Mouse (Mus musculus) T-helper 17 cell (primary cell): ENCODE data around the gene Pus1.

ENCODE experiments used
- in situ Hi-C, 2 experiments: fragments of 300-600 bp; cut with MboI, MseI; formaldehyde crosslinking; loops; 1 replicate in 1 of 2; 2 replicates in 1 of 2; pipeline ENCODE4 v1.15.1; 2025; ENCODE audit warnings: high pct_unique_total_duplicates in 2 of 2

Gene Pus1

DNA sequence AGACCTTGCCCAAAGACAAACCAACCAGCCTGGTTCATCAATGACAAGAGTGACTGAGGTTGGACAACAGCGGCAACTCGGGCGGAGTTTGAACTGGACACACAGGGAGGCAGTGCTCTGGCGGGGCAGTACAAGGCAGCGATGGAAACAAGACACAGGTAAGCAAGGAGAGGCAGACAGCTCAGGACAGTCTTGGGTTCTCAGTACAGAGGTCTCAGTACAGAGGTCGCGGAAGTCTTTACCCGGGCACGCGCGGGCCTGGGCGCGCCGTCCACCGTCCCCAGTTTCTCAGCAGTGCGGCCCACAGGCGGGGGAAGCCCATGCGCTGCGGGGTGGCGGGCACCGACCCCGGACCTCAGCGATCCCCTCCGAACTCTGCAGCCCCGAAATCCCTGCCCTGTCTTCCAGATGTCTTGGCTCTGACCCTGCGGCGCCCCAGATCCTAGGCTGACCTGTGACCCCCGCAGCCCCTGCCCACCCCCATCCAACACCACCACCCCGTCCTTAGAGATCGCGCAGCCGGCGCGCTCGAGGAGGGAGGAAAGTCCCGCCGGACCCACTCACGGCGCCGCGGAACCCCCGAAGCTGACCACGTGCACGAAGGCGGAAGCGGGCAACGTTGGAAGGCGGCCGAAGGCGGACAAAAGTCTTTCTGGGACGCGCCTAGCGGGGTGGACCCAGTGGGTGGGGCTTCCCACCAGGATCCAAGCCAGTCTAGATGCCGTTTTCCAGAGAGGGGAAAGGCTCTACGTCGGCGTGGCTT lies at the start of gene Pus1:
Gene Pus1, minus strand, starts transcription at position 662 of the 763 bp plus-strand sequence.
- in situ Hi-C loops: loop anchor here (5.0 kb wide), 2 partner anchors 57 to 62 kb away; partner anchors contain the start of genes Chek2 (in 1 of the 2) and Hscb (in 1 of the 2)

DNA sequence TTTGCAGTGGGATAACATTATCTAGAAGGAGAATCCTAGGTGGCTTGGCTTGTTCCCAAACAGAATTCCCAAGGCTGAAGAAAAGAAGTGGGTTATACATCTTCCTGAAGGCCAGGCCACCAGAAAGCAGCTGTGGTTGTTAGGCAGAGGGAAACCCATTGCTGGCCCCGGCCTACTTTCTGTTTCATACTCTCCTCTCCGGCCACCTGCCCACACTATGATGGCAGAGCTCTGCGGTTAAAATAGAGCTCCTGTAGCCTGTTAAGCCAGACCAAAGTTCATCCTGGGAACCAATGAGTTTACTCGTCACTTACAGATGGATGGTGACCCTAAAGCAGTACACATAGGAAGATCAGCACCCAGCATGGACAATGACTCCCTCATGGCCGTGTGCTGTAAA lies 47.1 kb upstream of the Pus1 start:
- in situ Hi-C loops: no loop called here

DNA sequence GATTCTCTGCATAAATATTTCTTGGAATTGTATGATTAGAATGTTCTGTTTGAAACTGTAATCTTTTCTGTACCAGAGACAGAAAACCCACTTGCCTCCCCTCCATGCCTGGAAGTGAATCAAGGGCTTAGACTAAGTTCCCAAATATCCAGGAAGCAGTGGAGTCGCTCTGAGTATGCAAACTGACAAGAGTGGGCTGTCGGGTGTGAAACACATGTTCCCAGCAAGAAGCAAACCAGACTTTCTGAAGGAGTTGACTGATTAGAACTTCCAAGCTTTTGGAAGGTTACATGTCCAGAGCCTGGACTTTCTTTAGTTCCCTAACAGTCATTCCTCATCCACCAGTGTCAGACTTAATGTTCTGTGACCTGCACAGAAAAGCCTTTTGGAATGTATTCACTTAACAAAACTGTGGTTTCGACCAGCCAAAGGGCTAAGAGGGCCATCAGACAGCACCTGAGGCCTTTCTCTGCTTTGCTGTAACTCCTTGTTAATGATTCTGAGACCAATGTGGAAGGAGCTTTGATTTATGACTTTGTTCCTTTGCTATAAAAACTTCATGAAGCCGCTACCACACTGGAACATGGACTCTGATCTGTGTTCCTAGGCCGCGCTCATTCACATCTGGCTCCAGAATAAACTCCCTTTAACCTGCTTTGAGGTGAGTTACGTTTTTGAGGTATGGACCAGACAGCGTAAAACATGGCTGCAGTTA lies 46.5 kb upstream of the Pus1 start:
- in situ Hi-C loops: no loop called here

DNA sequence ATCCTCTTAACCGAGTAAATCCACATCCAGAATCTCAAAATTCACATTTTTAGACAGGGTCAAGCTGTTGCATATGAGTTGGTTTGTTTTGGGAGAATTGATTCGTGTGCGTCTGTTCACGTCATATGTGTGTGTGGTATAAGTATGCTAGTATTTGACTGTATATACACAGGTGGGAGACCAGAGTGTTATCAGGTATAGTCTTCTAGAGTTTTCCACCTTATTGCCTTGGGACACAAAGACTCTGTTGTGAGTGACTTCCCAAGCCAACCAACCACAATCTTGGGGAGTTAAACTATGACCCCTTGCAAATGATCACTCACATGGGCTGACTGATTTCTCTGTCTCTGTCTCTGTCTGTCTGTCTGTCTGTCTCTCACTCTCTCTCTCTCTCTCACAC lies 44.0 kb upstream of the Pus1 start:
- in situ Hi-C loops: no loop called here

DNA sequence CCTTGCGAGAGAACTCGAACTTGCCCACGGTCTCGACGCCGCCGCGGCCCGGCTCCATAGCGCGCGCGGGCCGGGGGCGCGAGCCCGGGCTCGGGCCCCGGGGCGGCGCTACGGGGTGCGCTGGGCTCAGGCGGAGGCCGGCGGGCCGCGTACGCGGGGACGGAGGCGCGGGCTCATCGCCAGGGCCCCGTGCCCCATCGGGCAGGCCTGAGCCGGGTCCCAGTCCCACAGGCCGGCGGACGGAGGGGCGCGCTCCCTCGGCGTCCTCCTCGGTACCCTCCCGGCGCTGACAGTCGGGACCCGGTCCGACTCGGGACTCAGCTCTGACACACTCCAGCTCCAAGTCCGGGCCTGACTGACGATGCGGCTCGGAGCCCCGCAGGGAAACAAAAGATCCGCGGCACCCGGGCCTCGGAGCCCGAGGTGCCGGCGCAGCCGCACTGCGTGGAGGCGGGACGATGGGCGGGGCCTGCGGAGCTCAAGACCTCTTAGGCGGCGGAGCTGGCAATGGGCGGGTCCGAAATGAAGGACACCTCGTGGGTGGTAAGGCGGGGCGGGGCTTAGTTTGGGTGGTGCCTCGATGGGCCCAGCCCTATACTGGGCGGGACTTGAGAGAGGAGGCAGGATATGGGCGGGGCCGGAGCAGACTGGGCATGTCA lies 29.3 kb upstream of the Pus1 start, which contains the start of gene Ulk1:
Gene Ulk1, minus strand, starts transcription at position 431 of the 659 bp plus-strand sequence.
- in situ Hi-C loops: no loop called here

DNA sequence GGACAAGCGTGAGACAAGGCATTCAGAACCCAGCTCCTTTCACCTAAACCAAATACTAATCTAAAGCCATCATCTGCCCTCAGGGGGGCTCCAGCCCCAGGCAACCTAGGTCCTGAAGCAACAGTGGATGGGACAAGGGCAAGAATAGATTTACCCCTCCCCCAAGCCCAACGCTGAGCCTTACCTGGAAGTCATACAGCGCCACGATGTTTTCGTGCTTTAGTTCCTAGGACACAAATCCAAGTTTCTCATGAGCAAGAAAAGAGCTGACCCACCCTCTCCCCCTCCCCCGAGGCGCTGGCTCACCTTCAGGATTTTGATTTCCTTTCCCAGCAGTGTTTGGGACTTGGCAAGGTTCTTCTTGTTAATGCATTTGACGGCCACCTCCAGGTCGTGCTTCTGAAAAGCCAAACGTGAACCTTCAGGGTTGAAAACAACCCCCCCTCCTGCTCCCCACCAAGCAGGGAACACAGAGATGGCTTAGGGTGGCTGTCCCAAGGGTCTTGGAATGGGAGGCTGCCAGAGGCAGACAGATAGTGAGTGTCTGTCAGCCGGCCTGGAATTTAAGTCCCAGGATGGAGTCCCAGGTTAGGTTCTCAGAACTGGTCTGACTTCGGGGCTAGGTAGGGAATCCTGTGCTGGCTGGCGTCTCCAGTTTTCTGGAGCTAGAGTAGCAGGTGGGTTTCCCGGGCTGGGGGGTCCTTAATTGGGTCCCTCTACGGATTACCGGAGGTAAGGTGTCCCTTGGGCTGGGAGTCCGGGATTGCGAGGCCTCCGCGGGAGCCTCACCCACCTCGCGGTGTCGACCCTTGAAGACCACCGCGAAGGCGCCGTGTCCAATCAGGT lies 28.6 kb upstream of the Pus1 start:
- in situ Hi-C loops: no loop called here

DNA sequence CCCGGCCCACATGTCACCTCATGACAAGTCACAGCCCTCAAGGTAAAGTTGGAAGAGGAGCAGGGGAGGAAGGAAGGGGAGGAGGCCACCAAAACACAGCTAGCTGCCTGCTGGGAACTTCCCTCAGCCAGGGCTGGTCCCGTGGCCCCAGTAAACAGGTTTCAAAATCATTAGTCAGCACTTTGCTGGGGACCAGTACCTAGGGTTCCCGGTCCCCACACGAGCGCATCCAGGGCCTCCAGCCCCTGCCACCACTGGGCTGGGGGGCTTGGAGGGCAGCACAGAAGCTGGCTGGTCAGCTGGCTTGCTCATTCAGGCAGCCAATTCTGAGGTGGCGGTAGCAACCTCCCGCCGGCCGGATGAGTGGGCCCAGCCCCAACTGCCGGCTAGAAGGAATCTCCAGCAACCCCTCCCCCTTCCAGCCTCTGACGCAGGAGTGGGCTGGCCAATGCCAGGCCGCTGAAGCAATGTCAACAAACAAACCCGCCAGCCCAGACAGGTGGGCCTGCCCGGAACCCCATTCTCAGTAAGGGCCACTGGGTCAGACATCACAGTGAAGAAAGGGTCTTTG lies 27.7 kb upstream of the Pus1 start:
- in situ Hi-C loops: no loop called here

DNA sequence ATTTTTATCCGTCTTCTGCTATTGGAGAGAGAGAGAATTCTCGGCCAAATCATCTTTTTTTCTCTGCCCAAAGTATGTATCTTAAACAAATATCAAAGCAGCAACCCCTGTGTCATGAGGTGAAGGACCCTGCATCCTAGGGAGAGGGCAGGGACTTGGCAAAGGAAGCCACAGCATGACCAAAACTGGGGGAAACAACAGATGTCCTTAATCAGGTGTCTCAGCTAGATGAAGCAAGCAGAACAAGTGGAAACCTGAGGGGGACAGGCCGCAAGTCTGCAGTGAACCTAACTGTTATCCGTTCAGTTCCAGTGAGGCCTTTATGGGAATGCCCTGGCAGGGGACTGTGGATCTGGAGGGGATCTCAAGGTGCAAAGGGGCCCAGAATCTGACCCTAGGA lies 27.0 kb upstream of the Pus1 start:
- in situ Hi-C loops: no loop called here

DNA sequence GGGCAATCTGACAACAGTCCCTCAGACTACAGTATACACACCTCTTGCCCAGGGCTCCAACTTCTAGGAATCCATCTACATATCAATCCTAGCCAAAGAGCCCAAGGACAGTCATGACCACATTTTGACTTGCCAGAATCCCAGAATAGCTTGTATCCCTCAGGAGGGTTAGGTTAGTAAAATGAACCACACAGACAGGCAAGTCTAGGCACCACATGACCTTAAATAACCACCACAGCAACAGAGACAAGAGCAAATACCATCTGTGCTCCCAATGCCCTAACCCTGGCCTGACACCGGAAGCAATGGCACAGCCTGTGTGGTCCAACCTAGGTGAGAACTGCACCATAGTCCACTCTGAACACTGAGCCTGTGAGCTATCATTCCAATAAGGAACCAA lies 26.2 kb upstream of the Pus1 start:
- in situ Hi-C loops: no loop called here

DNA sequence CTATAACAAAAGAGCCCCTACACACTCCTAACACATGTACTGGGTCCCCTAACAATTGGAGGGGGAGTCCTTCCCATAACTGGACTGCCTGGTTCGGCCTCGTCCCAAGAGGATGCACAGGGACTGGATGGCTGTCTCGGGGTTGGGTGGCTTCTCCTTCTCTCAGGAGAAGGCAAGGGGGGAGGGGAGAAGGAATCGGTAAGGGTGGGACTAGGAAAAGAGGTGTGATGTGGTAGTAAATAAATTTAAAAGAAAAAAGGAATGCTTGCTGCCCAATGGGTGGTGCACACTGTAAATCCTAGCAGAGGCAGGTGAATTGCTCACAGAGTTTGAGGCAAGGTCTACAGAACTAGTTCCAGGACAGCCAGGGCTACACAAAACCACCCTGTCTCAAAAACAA lies 25.7 kb upstream of the Pus1 start:
- in situ Hi-C loops: no loop called here

DNA sequence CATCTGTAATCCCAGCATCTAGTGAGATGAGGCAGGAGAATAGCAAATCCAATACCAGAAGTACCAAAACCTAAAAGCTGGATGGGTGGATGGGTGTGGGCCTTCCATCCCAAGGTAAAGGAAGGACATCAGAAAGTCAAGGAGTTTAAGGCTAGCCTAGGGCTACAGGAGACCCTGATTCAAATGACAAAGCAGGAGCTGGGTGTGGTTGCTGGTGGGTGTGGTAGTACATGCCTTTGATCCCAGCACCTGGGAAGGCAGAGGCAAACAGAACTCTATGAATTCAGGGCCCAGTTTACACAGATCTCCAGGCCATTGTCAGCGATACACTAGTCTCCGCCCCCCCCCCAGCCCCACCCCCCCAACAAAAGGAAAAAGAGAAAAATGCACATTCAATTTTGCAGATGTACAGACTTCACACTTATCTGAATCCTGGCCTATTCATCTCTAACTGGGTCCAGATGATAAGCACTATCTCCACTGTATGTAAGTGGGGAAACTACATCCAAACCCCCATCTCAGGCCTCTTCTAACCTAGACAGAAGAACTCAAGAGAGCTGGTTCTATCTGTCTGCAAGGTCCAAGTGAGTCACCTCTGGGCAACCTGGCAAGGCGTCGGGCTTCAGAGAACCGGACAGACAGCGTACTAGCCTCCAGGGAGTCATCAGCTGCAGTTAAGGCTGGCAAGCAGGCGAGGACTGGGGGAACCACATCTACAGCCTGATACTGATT lies 23.7 kb upstream of the Pus1 start:
- in situ Hi-C loops: no loop called here

DNA sequence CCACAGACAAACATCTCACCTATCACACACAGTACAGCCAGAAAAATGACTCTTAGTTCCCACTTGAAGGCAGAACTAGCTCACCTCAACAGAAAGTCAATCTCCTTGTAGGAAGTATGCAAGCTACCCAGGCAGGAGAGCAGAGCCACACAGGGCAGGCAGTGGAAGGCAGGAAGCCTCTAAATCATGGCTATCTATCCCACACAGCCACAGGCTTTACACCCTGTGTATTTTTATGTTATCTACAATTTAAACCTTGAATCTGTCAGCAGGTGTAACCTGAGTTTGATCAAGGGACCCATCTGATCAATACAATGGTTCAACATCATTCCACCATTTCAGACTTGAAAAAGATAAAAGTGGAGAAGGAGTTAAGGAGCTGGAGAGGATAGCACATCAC lies 22.4 kb upstream of the Pus1 start:
- in situ Hi-C loops: no loop called here

DNA sequence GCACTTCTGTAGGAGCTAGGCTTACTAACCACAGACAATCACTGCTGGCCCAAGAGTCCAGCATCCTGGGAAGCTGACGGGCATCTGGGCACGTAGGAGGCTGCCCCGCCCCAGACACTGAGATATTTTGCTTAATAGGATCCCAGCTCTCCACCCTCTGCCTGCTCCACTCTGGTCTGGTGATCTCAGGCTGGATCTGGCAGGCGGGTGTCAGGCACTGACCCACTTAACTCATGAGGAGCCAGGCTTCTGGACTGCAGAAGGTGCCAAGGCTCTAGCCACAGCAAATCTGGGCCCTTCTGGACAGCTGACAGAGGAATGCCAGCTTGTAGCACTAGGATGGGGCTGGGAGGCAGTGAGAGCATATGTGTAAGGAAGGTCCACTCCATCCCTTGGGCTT lies 21.7 kb upstream of the Pus1 start:
- in situ Hi-C loops: no loop called here

DNA sequence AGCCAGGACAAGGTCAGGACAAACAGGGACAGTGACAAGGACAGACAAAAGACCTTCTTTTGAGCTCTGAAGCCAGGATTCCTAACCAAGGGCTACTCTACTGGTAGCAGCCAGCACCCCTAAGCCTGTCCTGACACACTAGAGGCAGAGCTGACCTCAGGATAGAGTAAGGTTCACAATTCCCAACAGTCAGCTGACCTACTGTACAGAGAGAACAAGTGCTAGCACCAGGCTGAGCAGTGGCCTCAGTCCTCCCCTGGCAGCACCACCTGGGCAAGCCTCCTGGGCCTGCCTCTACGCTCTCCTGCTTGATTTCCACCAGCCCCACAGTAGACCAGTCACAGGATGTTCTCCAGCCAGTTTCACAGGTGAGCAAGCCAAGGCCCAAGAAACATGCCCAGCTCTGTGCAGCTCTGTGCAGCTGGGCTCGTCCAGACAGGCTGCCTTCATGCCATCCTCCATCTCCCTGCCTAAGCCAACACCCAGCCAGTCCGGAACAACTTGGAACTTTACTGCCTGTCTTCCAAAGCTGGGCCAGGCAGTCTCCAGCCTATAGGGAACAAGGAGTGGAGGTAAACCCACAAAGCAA lies 20.7 kb upstream of the Pus1 start:
- in situ Hi-C loops: no loop called here

DNA sequence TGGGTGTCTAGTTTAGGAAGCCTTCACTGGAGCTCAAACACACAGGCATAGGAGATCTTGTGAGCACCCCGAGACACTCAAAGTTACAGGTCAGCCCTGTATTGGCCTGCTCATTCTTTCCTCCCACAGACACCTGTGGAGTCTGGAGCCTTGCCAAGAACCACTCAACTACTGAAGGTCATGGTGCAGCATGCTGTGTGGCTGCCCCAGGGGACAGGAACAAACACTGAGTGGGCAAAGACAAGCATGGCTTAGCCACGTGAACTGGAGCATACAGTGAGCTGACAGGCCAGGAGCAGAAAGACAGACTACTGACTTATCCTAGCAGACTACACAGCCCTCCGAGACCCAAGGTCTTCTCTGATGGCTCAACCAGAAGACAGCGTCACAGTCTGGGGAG lies 17.2 kb upstream of the Pus1 start:
- in situ Hi-C loops: no loop called here

DNA sequence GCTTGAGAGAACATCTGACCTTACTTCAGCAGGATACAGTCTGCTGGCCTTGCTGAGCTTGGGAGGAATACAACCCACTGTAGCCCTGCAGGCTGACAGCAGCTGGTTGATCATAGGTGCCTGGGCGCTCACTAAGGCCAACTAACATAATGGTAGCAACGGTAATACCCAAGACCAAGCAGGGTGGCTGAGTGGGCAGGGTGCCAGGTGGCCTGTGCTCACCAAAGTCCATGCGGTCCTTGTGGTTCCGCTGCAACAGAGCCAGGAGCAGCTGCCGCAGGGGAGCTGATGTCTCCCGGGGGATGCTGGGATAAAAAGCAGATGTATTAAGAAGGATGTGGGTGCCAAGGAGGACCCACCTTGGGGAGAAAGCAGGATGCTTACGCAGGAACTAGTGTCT lies 13.9 kb upstream of the Pus1 start:
- in situ Hi-C loops: no loop called here

DNA sequence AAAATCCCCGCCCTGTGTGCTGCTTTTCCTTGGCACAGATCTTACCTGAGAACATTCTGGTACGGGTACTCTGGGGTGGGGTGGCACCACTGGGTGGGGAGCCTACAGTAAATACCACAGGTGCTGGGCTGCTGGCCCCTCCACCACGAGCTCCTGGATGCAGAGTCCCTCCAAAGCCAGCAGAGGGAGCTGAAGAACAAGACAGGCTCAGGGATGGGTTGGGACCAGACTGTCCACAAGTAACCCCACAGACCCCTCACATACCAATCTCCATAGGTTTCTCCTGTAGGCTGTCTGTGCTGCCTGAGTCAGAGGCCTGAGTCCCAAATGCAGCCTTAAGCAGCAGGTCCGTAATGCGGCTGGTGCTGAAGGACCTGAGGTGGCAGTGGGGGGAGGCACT lies 8.2 kb upstream of the Pus1 start:
- in situ Hi-C loops: no loop called here

DNA sequence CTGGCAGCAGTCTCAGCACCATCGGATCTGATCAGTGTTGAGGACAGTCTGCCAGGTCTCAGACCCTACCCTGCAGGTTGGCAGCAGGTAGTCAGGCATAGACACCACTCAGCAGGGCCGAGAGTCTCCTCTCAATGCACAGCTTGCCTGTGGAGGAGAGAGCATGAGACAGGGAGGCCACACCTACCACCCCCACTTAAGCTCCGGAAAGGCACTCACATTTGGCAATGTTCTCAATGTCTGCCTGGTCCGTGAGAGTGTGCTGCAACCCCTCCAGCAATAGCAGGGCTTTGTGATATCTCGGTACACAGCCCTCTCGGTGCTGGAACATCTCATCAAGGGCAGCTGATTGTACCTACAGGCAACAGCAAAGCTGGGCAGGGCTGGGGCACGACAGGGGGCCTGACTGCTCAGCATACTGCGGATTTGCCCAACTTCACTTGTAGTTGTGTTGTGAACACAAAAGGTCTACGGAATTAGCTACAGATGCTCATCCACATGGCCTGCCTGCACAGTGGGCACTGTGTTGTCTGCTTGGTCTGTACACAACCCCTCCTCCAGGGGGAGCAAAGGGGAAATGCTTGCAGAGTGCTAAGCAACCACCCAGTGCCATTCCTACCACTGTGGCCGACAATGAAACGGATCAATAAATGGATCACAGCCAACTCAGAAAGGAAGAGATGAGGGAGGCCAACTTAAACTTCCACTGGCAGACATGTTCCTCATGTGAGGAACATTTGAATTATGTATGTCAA lies 5.8 kb upstream of the Pus1 start:
- in situ Hi-C loops: no loop called here

DNA sequence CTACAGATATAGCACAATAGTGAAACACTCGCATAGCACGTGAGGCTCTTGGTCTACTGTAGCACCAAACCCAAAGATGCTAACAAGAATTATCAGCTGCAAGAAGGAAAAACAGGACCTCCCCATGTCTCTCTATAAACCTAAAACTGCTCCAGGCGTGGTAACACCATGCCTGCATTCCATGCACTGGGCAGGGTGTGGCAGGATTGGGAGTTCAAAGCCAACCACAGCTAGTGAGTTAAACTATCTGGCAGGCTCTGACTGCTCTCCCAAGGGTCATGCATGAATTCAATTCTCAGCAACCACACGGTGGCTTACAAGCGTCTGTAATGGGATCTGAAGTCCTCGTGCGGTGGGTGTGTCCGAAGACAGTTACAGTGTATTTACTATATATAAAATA lies 2.7 kb upstream of the Pus1 start:
- in situ Hi-C loops: loop anchor here in 1 of 2 experiments (5.0 kb wide), 1 partner anchor 54 kb away; the partner anchor contains the start of genes Chek2 and Hscb
